Mouse (Mus musculus) activated CD4-positive, CD25-positive, alpha-beta regulatory T cell (primary cell): ENCODE results near the gene Arhgef3. TPM values are rescaled to one million over a fixed set of nuclear protein-coding genes. Genes with fewer than 3 reads are reported as not detected.

ENCODE experiments used
- polyA plus RNA-seq, 2 experiments: library from polyadenylated mRNA; unstranded; fragments of 100-300 nt; shearing (Covaris generic); gene quantifications; one replicate each; pipeline ENCODE4 v1.2.1; 2017

Arhgef3 gene
- polyA plus RNA-seq, result 100 to 1,000 TPM; 137 to 228 TPM

DNA sequence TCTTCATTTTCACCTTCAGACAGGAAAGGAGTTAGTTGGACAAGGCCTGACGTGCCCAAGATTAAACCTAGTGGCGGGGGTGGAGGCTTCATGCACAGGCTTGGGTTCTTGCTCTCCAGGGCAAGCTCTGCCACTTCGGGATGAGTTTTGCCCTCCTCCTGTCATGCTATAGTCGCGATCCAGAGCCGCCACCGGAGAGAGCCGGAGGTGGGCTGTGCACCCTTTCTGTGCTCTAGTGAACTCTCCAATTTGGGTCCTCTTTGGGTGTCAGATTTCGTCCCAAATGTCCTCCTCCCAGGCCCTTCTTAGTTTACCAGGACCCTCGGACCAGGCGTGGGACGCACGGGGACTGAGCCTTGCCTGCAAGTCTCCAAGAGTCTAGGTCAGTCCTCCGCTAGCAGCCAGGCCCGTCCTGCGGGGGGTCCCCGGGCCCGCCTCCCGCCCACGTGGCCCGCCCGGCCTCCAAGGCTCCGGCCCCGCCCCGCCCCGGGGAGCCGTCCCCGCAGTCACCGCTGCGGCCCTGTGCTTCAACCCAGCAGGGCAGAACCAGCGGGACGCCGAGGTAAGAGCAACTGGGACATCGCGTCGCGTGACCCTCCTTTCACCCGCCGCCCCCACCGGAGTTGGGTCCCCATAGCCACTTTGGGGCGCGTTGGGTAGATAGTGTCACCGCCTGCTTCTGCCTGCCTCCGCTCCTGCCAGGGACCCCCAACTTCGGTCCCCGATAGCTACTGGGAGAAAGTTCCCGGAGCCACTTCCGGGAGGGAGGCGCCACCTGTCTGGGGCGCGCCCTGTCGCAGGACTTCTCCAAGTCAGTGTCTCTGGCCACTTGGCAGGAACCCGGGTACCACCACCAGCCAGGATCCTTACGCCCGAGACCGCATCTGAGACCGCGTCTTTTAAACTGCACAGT, at the start of gene Arhgef3:
Gene Arhgef3 (plus strand): TSS at position 538 of the 913 bp plus-strand sequence.

DNA sequence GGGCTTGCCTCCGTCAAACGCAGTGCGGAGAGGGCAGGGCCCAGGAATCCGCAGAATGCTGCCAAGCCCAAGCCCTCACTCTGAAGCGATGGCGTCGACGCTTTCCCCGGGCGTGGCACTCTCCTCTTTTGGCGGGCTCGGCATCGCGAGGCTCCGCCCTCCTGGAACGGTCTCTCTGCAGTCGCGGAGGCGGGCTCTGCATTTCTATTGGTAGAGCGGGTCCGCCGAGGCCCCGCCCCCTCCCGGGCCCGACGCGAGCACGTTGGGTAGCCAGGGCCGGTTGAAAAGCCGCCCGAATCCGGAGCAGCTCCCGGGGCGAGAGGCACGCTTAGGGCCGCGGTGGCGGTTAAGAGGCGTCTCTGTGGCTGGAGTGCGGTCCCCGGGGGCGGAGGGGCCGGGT, 313.9 kb downstream of the Arhgef3 start, which contains the start of gene Fam208a:
Gene Fam208a (plus strand): TSS at position 262 of the 400 bp plus-strand sequence.

Other genes starting within 250 kb of the Arhgef3 start
- under 1 TPM; 0.18 to 0.97 TPM for gene Asb14, start 220.3 kb upstream of the Arhgef3 start, polyA plus RNA-seq
- gene Appl1, start 143.7 kb upstream of the Arhgef3 start, polyA plus RNA-seq, result 10 to 100 TPM; 41.4 to 52.5 TPM
- gene Hesx1, start 120.5 kb upstream of the Arhgef3 start, polyA plus RNA-seq, result under 1 TPM; 0.65 to 0.82 TPM
- under 1 TPM; 0.25 to 0.29 TPM for gene Il17rd, start 76.0 kb upstream of the Arhgef3 start, polyA plus RNA-seq